Mouse (Mus musculus) intestine, postnatal 0 days (tissue): ENCODE measurements around the gene Hectd2. TPM values are rescaled to one million over a fixed set of nuclear protein-coding genes. Genes with fewer than 3 reads are reported as not detected.

ENCODE experiments used
- ATAC-seq: fragments of 200-750 bp; cut with Nextera tagmentation; 2 replicates; pipeline ENCODE4 v1.8.0; 2017; ENCODE audit warnings: mild to moderate bottlenecking, moderate TSS enrichment, moderate library complexity
- H3K27ac ChIP-seq: fragments of 300-500 bp; sonication (generic); 2 replicates; pipeline ENCODE4 v1.5.1; 2014; ENCODE audit warnings: mild to moderate bottlenecking, low read depth, low read length, moderate library complexity
- H3K27me3 ChIP-seq: fragments of 300-500 bp; sonication (generic); replicated peaks from 2 replicates; pipeline ENCODE4 v1.6.1; 2014; ENCODE audit warnings: low read length, mixed read lengths; ENCODE audit not compliant: control insufficient read depth, insufficient read depth
- H3K36me3 ChIP-seq: fragments of 300-500 bp; sonication (generic); 2 replicates; pipeline ENCODE4 v1.6.1; 2014; ENCODE audit warnings: mild to moderate bottlenecking, moderate library complexity; ENCODE audit not compliant: control insufficient read depth, insufficient read depth
- H3K4me1 ChIP-seq: fragments of 300-500 bp; sonication (generic); replicated peaks from 2 replicates; pipeline ENCODE4 v1.6.1; 2014; ENCODE audit warnings: antibody characterized with exemption, low read length, mixed read lengths; ENCODE audit not compliant: control insufficient read depth, insufficient read depth
- H3K4me2 ChIP-seq: fragments of 300-500 bp; sonication (generic); replicated peaks from 2 replicates; pipeline ENCODE4 v1.6.1; 2014; ENCODE audit warnings: low read depth, mild to moderate bottlenecking, moderate library complexity
- H3K4me3 ChIP-seq: fragments of 300-500 bp; sonication (generic); 2 replicates; pipeline ENCODE4 v1.5.1; 2014; ENCODE audit warnings: low read depth, low read length
- H3K9ac ChIP-seq: fragments of 300-500 bp; sonication (generic); 2 replicates; pipeline ENCODE4 v1.6.1; 2014; ENCODE audit warnings: mild to moderate bottlenecking, low read depth, low read length
- H3K9me3 ChIP-seq: fragments of 300-500 bp; sonication (generic); 2 replicates; pipeline ENCODE4 v1.6.1; 2016; ENCODE audit warnings: mixed run types; ENCODE audit not compliant: control insufficient read depth
- CTCF ChIP-seq: sonication (generic); IDR thresholded peaks from 2 replicates; pipeline ENCODE4 v1.5.1; 2016; ENCODE audit warnings: low read depth, mild to moderate bottlenecking, control low read depth, antibody characterized with exemption, moderate library complexity
- WGBS: fragments of 180-500 bp; shearing (Covaris S2); extraction: QIAGEN DNeasy Blood & Tissue Kit; methylation state at CpG from one replicate; pipeline ENCODE4 v1.1.7; 2014; 5-methylcytosine and 5-hydroxymethylcytosine counted together
- polyA plus RNA-seq: library from polyadenylated mRNA; unstranded; fragments of >200 nt; fragmentation: Nextera tagmentation; extraction: Ambion mirVana; gene quantifications from 2 replicates; pipeline ENCODE4 v1.2.1, GENCODE M21; 2015

Hectd2 gene
- polyA plus RNA-seq, 1 experiment from 2014 or later = 1.0 TPM

- Histone ChIP-seq H3K4me1 (no peaks in the 10 kb centered on the region), H3K9ac (no peak overlapping the region), H3K27me3 (no peaks in the 10 kb centered on the region), H3K9me3 (no peaks in the 10 kb centered on the region), H3K36me3 (no peaks in the 10 kb centered on the region), H3K4me2 (no peak overlapping the region), H3K4me3 (no peak overlapping the region), H3K27ac (no peak overlapping the region)
- no peak for TF ChIP-seq CTCF
- ATAC-seq = no peak
- WGBS = 41% methylated on average over 9 of the region's 9 CpGs
These were observed 75.0 kb downstream of the Hectd2 start for GRCm38 (mm10) chr19:36629394-36629910.

GRCm38 (mm10) chr19:36630361-36630760 is 75.9 kb downstream of the Hectd2 start:
- no peaks in the 10 kb centered on the region for H3K4me1 ChIP-seq
- no peak overlapping the region for H3K9ac ChIP-seq
- TF ChIP-seq CTCF = no peak
- ATAC-seq = no peak
- no peak overlapping the region for H3K4me2 ChIP-seq
- no peak overlapping the region for H3K4me3 ChIP-seq
- no peaks in the 10 kb centered on the region for H3K36me3 ChIP-seq
- H3K9me3 ChIP-seq = no peaks in the 10 kb centered on the region
- WGBS = 88% methylated on average over 5 of the region's 5 CpGs
- no peak overlapping the region for H3K27ac ChIP-seq
- no peaks in the 10 kb centered on the region for H3K27me3 ChIP-seq

- no peak for TF ChIP-seq CTCF
- no peaks in the 10 kb centered on the region for H3K36me3 ChIP-seq
- H3K9me3 ChIP-seq = no peaks in the 10 kb centered on the region
- ATAC-seq = no peak
- no peaks in the 10 kb centered on the region for H3K27me3 ChIP-seq
- no peak overlapping the region for H3K4me2 ChIP-seq
- H3K4me1 ChIP-seq = no peaks in the 10 kb centered on the region
- H3K9ac ChIP-seq = no peak overlapping the region
- WGBS = 90% methylated on average over 7 of the region's 7 CpGs
- no peak overlapping the region for H3K27ac ChIP-seq
- no peak overlapping the region for H3K4me3 ChIP-seq
These were observed 80.3 kb downstream of the Hectd2 start for GRCm38 (mm10) chr19:36634771-36635170.

GRCm38 (mm10) chr19:36637223-36637622 is 82.8 kb downstream of the Hectd2 start:
- Histone ChIP-seq H3K36me3 (no peaks in the 10 kb centered on the region), H3K4me2 (no peak overlapping the region), H3K4me1 (no peaks in the 10 kb centered on the region), H3K27me3 (no peaks in the 10 kb centered on the region), H3K9ac (no peak overlapping the region), H3K9me3 (no peaks in the 10 kb centered on the region), H3K27ac (no peak overlapping the region), H3K4me3 (no peak overlapping the region)
- no peak for ATAC-seq
- 88% methylated on average over 3 of the region's 3 CpGs for WGBS
- no peak for TF ChIP-seq CTCF

- Histone ChIP-seq H3K9me3 (no peaks in the 10 kb centered on the region), H3K36me3 (no peaks in the 10 kb centered on the region), H3K27ac (no peak overlapping the region; the same call in 1 of the 2 replicates), H3K9ac (no peak overlapping the region), H3K4me2 (no peak overlapping the region), H3K27me3 (no peaks in the 10 kb centered on the region), H3K4me3 (no peak overlapping the region), H3K4me1 (no peaks in the 10 kb centered on the region)
- ATAC-seq = peak; percentile 81
- no peak for TF ChIP-seq CTCF
- WGBS = 50% methylated on average over 7 of the region's 7 CpGs
These were observed 83.6 kb downstream of the Hectd2 start for GRCm38 (mm10) chr19:36637948-36638587.

GRCm38 (mm10) chr19:36639072-36639471 is 84.6 kb downstream of the Hectd2 start:
- 90% methylated on average over 9 of the region's 9 CpGs for WGBS
- H3K36me3 ChIP-seq = no peaks in the 10 kb centered on the region
- no peaks in the 10 kb centered on the region for H3K4me1 ChIP-seq
- TF ChIP-seq CTCF = no peak
- H3K27ac ChIP-seq = no peak overlapping the region
- H3K4me3 ChIP-seq = no peak overlapping the region
- H3K9ac ChIP-seq = no peak overlapping the region
- H3K4me2 ChIP-seq = no peak overlapping the region
- no peak for ATAC-seq
- H3K27me3 ChIP-seq = no peaks in the 10 kb centered on the region
- no peaks in the 10 kb centered on the region for H3K9me3 ChIP-seq

- no peak for ATAC-seq
- H3K4me1 ChIP-seq = no peaks in the 10 kb centered on the region
- H3K36me3 ChIP-seq = no peaks in the 10 kb centered on the region
- H3K4me3 ChIP-seq = no peak overlapping the region
- no peak for TF ChIP-seq CTCF
- no peaks in the 10 kb centered on the region for H3K27me3 ChIP-seq
- H3K27ac ChIP-seq = no peak overlapping the region
- H3K9me3 ChIP-seq = no peaks in the 10 kb centered on the region
- WGBS = 63% methylated on average over 3 of the region's 3 CpGs
- H3K9ac ChIP-seq = no peak overlapping the region
- no peak overlapping the region for H3K4me2 ChIP-seq
These were observed 86.7 kb downstream of the Hectd2 start for GRCm38 (mm10) chr19:36641128-36641527.
